Mouse (Mus musculus) liver, adult 2 months (tissue): ENCODE results near the gene Ifna4.

Experiments used
- CTCF ChIP-seq: fragments of 200-500 bp; IDR thresholded peaks from 2 replicates; pipeline ENCODE4 v1.5.1; 2011; ENCODE audit warnings: low read depth, low read length, control low read depth
- POLR2A ChIP-seq: fragments of 200-500 bp; IDR thresholded peaks from 2 replicates; pipeline ENCODE4 v1.6.1; 2011; ENCODE audit warnings: low read length, control low read depth; ENCODE audit not compliant: insufficient read depth; ENCODE audit errors: extremely low read depth

GRCm38 (mm10) chr4:88878772-88879171, 37.1 kb downstream of the Ifna4 start:
- no peak for TF ChIP-seq POLR2A
- TF ChIP-seq CTCF: no peak
